Mouse (Mus musculus): ENCODE data around the gene Cog5.
"Not testable (repeated sequence)": the region's sequence is repeated elsewhere in the genome, so short reads cannot be mapped to it uniquely, and the experiment has no call there.

Cog5 gene

DNA sequence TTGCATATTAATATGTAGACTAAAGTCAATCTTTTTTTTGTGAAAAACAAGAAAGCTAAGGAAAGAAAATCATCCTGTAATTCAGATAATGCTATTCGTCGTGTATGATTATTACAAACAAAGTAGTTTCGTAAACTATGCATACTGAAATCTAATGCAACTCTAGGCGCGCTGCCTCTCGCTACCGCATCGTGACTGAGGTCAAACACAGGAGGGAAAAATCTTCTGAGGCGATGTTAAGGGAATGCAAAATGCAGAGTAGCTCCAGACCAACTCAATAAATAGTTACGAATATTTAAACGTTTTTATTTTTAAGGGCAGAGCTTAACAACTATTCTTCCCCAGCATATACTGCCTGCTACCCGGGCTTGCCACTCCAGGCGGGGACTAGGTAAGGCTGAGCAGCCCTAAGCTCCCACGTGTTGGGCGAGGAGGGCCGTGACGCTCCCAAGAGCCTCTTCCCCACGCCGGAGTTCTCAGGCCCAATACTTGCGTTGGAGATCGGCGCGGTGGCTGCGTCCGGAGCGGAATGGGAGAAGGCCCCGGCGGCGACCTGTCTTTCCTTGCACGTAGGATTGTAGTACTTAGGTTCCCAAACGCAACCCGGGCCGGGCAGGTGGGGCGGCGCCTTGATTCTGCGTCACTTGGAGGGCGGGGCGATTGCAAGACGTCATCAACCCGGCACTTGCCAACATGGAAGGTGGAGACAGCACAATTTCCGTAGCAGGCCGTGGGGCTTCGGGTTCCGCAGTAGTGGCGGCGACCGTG lies at the start of gene Cog5, which contains the start of gene Dus4l:
Gene Cog5, plus strand, starts transcription at position 673 of the 768 bp plus-strand sequence.
Gene Dus4l, minus strand, starts transcription at position 630 of the 768 bp plus-strand sequence.
- peak; percentile 91 to 98 for DNase-seq (ENCODE audit: low spot score in 2 of 2)

DNA sequence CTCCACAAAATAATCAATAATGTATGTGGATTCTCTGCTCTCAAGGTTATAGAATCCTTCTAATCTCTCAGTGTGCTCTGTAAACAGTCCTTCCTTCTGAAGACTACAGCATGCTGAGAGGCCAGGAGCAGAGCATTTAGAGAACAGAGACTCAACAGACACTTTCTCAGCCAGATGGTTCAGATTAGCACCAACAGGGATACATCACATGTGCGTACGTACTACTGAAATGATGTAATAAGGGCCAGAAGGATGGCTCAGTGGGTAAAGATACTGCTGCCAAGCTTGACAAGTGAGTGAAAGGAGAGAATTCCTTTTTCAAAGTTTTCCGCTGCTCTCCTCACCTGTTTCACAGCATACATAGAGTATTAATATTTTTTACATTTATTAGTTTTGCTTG lies 49.8 kb upstream of the Cog5 start:
- no peak for DNase-seq (ENCODE audit: low spot score in 2 of 2)

DNA sequence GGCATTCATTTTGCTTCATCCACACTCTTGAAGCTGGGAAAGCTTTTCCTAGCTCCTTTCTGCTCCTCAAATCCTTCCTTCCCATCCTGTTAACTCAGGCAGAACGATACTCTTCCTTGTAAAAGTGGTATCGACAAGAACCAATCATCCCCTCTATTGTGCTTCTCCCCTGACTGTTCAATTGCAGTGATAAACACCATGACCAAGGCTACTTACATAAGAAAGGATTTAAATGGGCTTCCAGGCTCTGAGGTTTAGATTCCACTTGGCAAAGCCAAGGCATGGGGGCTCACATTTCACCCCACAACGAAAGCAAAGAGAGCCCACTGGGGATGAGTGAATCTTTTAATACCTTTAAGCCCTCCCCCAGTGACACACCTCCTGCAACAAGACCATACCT lies 46.5 kb upstream of the Cog5 start:
- no peak for DNase-seq (ENCODE audit: low spot score in 2 of 2)

DNA sequence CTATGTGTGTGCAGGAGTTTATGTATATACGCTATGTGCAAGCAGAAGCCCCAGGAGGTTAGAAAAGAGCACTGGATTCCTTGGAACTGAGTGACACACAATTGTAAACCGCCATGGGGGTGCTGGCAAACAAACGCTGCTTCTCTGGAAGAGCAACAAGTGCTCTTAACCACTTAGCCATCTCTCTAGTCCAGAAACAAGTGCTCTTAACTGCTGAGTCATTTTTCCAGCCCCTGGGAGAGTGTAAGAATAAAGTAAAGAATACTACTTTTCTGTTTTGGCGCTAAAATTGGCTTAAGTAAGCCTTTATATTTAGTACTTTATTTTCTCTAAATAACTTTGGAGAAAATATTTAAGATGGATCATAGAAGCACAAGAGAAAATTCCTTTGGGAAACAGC lies 41.3 kb upstream of the Cog5 start:
- no peak for DNase-seq (ENCODE audit: low spot score in 2 of 2)

DNA sequence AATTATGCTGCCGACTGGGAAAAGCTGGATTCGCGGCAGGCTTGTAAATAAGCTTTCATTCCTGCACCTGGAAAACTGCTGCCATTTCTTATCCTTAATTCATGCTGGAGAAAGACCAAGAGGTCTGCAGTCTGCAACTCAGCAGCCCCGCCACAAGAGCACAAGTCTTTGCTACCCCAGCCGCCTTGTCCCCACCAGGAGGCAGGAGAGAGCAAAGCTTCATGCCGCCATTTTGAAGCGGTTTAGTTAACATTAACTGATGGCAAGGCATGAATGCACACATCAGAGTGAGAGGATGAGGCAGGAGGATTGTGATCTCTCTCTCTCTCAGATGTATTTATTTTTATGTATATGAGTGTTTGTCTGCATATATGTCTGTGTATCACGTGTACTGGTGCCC lies 34.6 kb upstream of the Cog5 start:
- no peak for DNase-seq (ENCODE audit: low spot score in 2 of 2)

- no peak for DNase-seq (ENCODE audit: low spot score in 2 of 2)
Measured at GRCm38 (mm10) chr12:31625016-31625415, 29.7 kb upstream of the Cog5 start.

DNA sequence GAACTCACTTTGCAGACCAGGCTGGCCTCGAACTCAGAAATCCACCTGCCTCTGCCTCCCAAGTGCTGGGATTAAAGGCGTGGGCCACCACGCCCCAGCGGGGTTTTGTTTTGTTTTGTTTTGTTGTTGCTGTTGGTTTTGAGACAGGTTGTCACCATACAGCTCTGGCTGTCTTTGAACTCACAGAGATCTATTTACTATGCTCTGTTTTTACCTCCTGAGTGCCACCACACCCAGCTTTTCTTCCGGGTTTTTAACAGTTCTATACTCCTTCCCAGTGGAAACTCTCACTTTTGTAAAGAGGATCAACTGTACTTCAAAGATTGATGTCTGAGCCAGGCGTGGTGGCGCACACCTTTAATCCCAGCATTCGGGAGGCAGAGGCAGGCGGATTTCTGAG lies 26.3 kb upstream of the Cog5 start:
- DNase-seq (ENCODE audit: low spot score in 2 of 2): not testable (repeated sequence)

GRCm38 (mm10) chr12:31633970-31634342 lies 20.7 kb upstream of the Cog5 start:
- DNase-seq (ENCODE audit: low spot score in 2 of 2): no peak

DNA sequence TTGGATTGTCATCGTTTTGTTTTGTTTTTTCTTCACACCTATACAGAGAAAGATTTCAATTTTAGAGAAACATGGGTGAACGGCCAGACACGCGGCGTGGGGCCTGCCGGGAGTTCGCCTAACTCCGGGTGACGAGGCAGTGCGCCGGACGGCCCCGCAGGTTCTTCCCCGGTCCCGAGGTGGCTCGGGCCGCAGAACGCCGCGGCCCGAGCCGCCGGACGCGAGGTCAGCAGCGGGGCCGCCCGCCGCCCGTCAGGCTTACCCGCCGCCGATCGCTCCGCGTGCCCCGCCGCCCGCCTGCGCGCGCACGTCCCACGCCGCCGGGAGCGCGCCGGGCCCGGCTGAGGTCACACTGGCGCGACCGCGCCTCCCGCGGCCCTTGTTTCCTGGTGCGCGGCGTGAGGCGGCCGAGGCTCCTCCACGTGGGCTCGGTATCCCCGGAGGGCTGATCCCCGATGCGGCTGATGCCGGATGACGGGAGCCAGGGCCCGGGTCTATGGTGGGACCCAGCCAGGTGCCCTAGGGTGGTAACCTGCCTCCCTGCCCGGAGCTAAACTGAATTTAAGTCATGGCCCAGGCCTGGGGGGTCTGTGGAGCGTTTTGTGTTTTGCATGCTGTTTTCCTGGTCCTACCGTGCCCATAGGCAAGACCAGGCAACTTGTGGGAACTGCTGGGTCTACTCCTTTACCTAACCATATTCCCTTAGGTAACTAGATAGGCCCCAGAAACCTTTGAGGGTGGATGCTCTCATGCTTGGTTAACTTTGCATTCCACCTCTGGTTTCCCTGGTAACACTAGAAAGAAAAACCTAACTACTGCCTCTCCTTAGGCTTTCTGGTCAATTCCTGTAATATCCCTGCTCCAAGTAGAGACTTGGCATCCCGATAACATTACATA lies 20.1 kb upstream of the Cog5 start, which contains the start of gene Bcap29:
Gene Bcap29, minus strand, starts transcription at position 316 of the 897 bp plus-strand sequence.
- DNase-seq (ENCODE audit: low spot score in 2 of 2): peak; percentile 46 to 81

DNA sequence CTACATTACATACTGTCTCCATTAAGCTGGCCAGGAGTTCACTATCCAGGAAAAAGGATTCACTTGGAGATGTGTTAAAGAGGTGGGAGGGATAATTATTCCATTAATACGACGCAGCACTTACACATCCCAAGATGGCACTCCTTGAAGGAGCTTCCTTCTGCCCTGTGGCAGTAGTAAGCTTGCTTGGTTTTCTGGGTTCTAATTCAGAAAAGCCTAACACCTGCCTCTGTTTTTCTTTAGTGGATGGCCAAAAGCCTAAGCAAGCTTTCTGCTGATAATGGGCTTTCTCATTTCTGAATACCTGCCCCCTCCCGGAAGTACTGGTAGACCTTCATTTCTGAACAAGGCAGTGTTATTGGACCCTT lies 19.4 kb upstream of the Cog5 start:
- DNase-seq (ENCODE audit: low spot score in 2 of 2): no peak

GRCm38 (mm10) chr12:31653611-31654010 lies 1.1 kb upstream of the Cog5 start:
- no peak for DNase-seq (ENCODE audit: low spot score in 2 of 2)

GRCm38 (mm10) chr12:31654965-31655477 lies 352 bp downstream of the Cog5 start:
- no peak for DNase-seq (ENCODE audit: low spot score in 2 of 2)

DNA sequence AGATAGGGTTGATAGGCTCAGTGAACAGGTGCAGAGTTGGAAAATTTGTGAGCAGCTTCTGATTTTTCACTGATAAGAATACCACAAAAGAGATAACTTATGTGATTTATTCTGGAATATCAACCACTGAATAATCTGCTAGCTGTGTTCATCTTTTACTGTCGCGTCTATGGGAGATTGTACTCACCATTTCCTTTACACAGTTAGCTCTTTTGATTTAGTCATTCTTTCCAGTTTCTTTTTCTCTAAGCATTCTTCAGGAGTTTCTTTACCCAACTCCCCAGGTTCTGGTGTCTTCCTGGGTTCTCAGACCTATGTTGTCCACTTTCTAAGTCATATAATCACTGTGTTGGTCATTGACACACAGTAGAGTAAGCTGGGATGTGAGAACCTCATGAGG lies 2.2 kb downstream of the Cog5 start:
- DNase-seq (ENCODE audit: low spot score in 2 of 2): no peak

- no peak for DNase-seq (ENCODE audit: low spot score in 2 of 2)
Measured at GRCm38 (mm10) chr12:31665999-31666398, 11.3 kb downstream of the Cog5 start.

DNA sequence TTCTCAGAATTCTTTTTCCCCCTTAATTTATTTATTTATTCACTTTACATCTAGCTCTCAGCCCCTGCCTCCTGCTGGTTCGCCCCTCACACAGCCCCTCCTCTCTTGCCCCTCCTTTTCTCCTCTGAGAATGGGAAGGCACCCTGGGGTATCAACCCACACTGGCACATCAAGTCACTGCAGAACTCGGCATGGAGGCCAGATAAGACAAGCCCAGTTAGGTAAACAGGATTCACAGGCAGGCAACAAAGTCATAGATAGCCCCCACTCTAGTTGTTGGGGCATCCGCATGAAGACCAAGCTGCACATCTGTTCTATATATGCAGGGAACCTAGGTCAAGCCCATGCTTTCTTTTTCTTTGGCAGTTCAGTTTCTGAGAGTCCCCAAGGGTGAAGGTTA lies 12.5 kb downstream of the Cog5 start:
- no peak for DNase-seq (ENCODE audit: low spot score in 2 of 2)

GRCm38 (mm10) chr12:31686679-31687078 lies 32.0 kb downstream of the Cog5 start:
- no peak for DNase-seq (ENCODE audit: low spot score in 2 of 2)

- no peak for DNase-seq (ENCODE audit: low spot score in 2 of 2)
Measured at GRCm38 (mm10) chr12:31693278-31693677, 38.6 kb downstream of the Cog5 start.

GRCm38 (mm10) chr12:31700623-31701347 lies 46.1 kb downstream of the Cog5 start:
- DNase-seq (ENCODE audit: low spot score in 2 of 2): no peak

DNA sequence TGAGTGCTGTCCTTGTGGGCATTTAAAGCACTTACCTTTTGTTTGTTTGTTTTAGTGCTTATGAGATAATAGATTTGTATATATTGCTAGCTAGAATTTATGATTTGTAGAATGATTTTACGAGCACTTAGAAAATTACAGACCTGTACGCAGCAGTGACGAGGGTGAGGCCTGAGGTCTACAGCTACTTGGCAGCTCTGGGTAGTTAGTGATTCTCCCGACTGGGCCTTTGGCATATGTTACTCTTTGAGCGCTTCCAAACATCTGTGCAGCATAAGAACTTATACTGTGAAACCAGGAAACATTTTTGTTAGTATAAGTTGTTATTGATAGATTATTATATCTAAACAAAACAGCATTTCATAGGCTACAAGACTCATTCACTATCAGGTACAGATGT lies 46.7 kb downstream of the Cog5 start:
- no peak for DNase-seq (ENCODE audit: low spot score in 2 of 2)

- DNase-seq (ENCODE audit: low spot score in 2 of 2): no peak
Measured at GRCm38 (mm10) chr12:31703904-31704303, 49.2 kb downstream of the Cog5 start.

DNA sequence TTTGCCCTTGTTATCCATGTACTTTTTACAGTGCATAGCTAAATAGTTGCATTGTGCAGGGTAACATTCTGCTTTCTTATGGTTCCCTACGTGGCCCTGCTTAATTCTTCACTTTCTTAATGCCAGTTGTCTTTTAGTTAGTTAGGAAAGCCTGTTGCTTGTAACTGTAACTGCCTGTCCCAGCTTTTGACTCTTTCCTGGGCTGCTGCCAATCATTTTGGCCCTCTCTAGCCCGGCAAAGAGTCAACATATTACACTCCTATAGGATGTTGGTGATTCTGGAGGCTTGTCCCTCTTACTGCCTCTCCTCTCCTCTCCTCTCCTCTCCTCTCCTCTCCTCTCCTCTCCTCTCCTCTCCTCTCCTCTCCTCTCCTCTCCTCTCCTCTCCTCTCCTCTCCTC lies 51.5 kb downstream of the Cog5 start:
- DNase-seq (ENCODE audit: low spot score in 2 of 2): no peak

DNA sequence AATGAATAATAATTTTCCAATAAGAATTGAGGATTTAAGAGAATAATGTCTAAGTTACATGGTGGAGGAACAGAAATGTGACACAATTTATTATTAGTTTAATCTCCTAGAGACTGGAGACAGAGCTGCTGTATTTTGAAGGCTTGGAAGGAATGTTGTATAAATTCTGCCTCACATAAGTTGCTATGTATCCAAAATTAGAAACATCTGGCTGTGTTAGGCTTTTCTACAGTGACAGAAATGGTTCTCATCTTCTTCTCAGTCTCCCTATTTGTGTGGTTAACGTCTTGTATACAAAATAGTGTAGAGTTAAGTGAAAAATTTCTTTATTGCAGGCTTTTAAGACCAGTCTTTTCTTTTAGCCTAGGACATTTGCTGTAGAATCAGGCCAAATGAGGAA lies 52.9 kb downstream of the Cog5 start:
- no peak for DNase-seq (ENCODE audit: low spot score in 2 of 2)

All from cerebellum, postnatal 4 days (tissue).